Mouse (Mus musculus) forebrain, embryonic 14.5 days (tissue): ENCODE results near the gene Olfr1312. TPM values are rescaled to one million over a fixed set of nuclear protein-coding genes. Genes with fewer than 3 reads are reported as not detected.
"Not testable (repeated sequence)": the region's sequence is repeated elsewhere in the genome, so short reads cannot be mapped to it uniquely, and the experiment has no call there.

Source experiments
- ATAC-seq: fragments of 200-750 bp; cut with Nextera tagmentation; 2 replicates; pipeline ENCODE4 v1.8.0; 2017; ENCODE audit warnings: mild to moderate bottlenecking, moderate library complexity
- DNase-seq: peaks from one replicate; pipeline ENCODE4 v3.0.0-alpha.2; 2015; ENCODE audit warnings: low spot score
- H3K27ac ChIP-seq: fragments of 300-500 bp; sonication (generic); 2 replicates; pipeline ENCODE4 v1.5.1; 2014; ENCODE audit warnings: low read depth, mild to moderate bottlenecking, control low read depth, low read length, moderate library complexity
- H3K27me3 ChIP-seq: fragments of 300-500 bp; sonication (generic); replicated peaks from 2 replicates; pipeline ENCODE4 v1.6.1; 2014; ENCODE audit warnings: low read length, control low read depth, mixed read lengths; ENCODE audit not compliant: control insufficient read depth, insufficient read depth
- H3K36me3 ChIP-seq: fragments of 300-500 bp; sonication (generic); 2 replicates; pipeline ENCODE4 v1.6.1; 2014; ENCODE audit warnings: low read length, control low read depth; ENCODE audit not compliant: control insufficient read depth, insufficient read depth
- H3K4me1 ChIP-seq: fragments of 300-500 bp; sonication (generic); 2 replicates; pipeline ENCODE4 v1.6.1; 2014; ENCODE audit warnings: antibody characterized with exemption, low read length, control low read depth; ENCODE audit not compliant: control insufficient read depth, insufficient read depth
- H3K4me2 ChIP-seq: fragments of 300-500 bp; sonication (generic); 2 replicates; pipeline ENCODE4 v1.6.1; 2014; ENCODE audit warnings: mild to moderate bottlenecking, control low read depth, low read length
- H3K4me3 ChIP-seq: fragments of 300-500 bp; sonication (generic); 2 replicates; pipeline ENCODE4 v1.5.1; 2014; ENCODE audit warnings: low read depth, low read length, control low read depth
- H3K9ac ChIP-seq: fragments of 300-500 bp; sonication (generic); 2 replicates; pipeline ENCODE4 v1.6.1; 2014; ENCODE audit warnings: mild to moderate bottlenecking, low read length, control low read depth, moderate library complexity
- H3K9me3 ChIP-seq: fragments of 300-500 bp; sonication (generic); replicated peaks from 2 replicates; pipeline ENCODE4 v1.6.1; 2016; ENCODE audit warnings: low read length, control low read depth, mixed read lengths; ENCODE audit not compliant: control insufficient read depth
- WGBS: fragments of 180-500 bp; shearing (Covaris S2); extraction: QIAGEN DNeasy Blood & Tissue Kit; methylation state at CpG from one replicate; pipeline ENCODE4 v1.1.7; 2014; 5-methylcytosine and 5-hydroxymethylcytosine counted together
- polyA plus RNA-seq: library from polyadenylated mRNA; unstranded; fragments of >200 nt; fragmentation: Nextera tagmentation; extraction: Ambion mirVana; gene quantifications from 2 replicates; pipeline ENCODE4 v1.2.1, GENCODE M21; 2014

Olfr1312 gene
- not detected in 2 replicates for polyA plus RNA-seq

GRCm38 (mm10) chr2:112050138-112050537 lies at the start of gene Olfr1312:
TSS of gene Olfr1312 (minus strand) at chr2:112050238.
- no peaks in the 10 kb centered on the region for H3K4me1 ChIP-seq
- H3K27ac ChIP-seq: no peak within 1 kb of the TSS
- H3K4me3 ChIP-seq: no peak within 1 kb of the TSS
- DNase-seq (no peak), ATAC-seq (no peak)
- H3K9me3 ChIP-seq: no peaks in the 10 kb centered on the region
- H3K27me3 ChIP-seq: no peaks in the 10 kb centered on the region
- WGBS: 33% methylated on average over 1 of the region's 1 CpGs
- H3K36me3 ChIP-seq: no peaks in the 10 kb centered on the region
- H3K9ac ChIP-seq: no peak within 1 kb of the TSS
- H3K4me2 ChIP-seq: no peak within 1 kb of the TSS

GRCm38 (mm10) chr2:112096681-112097080 lies 46.6 kb upstream of the Olfr1312 start, which contains the start of gene Olfr1314:
TSS of gene Olfr1314 (minus strand) at chr2:112096781.
- H3K9me3 ChIP-seq: no peaks in the 10 kb centered on the region
- H3K27ac ChIP-seq: no peak within 1 kb of the TSS
- H3K36me3 ChIP-seq: no peaks in the 10 kb centered on the region
- no peak within 1 kb of the TSS for H3K4me2 ChIP-seq
- H3K4me3 ChIP-seq: no peak within 1 kb of the TSS
- H3K9ac ChIP-seq: no peak within 1 kb of the TSS
- no peak for DNase-seq
- ATAC-seq: no peak
- no peaks in the 10 kb centered on the region for H3K27me3 ChIP-seq
- H3K4me1 ChIP-seq: no peaks in the 10 kb centered on the region

GRCm38 (mm10) chr2:112077743-112078142 lies 27.7 kb upstream of the Olfr1312 start, which contains the start of gene Olfr1313:
TSS of gene Olfr1313 (minus strand) at chr2:112077843.
- H3K27me3 ChIP-seq: no peaks in the 10 kb centered on the region
- H3K36me3 ChIP-seq: no peaks in the 10 kb centered on the region
- no peak within 1 kb of the TSS for H3K9ac ChIP-seq
- no peak for DNase-seq
- ATAC-seq: no peak
- H3K27ac ChIP-seq: no peak within 1 kb of the TSS
- no peaks in the 10 kb centered on the region for H3K4me1 ChIP-seq
- no peak within 1 kb of the TSS for H3K4me2 ChIP-seq
- H3K9me3 ChIP-seq: no peaks in the 10 kb centered on the region
- no peak within 1 kb of the TSS for H3K4me3 ChIP-seq

- not testable (repeated sequence) for H3K4me2 ChIP-seq, H3K27ac ChIP-seq
- 61% methylated on average over 6 of the region's 6 CpGs for WGBS
Measured at GRCm38 (mm10) chr2:112026971-112027370, 23.1 kb downstream of the Olfr1312 start.

GRCm38 (mm10) chr2:112024312-112024711 lies 25.7 kb downstream of the Olfr1312 start, which contains the start of gene Olfr1311:
TSS of gene Olfr1311 (minus strand) at chr2:112024412.
- no peak within 1 kb of the TSS for H3K27ac ChIP-seq
- no peak within 1 kb of the TSS for H3K4me2 ChIP-seq
- no peaks in the 10 kb centered on the region for H3K4me1 ChIP-seq
- no peak within 1 kb of the TSS for H3K4me3 ChIP-seq
- no peak for DNase-seq
- H3K36me3 ChIP-seq: no peaks in the 10 kb centered on the region
- H3K27me3 ChIP-seq: no peaks in the 10 kb centered on the region
- ATAC-seq: no peak
- WGBS: 88% methylated on average over 2 of the region's 2 CpGs
- H3K9ac ChIP-seq: no peak within 1 kb of the TSS
- no peaks in the 10 kb centered on the region for H3K9me3 ChIP-seq

More at GRCm38 (mm10) chr2:112026971-112027370, 23.1 kb downstream of the Olfr1312 start:
- H3K9me3 ChIP-seq, H3K4me3 ChIP-seq, DNase-seq, H3K9ac ChIP-seq, ATAC-seq, H3K36me3 ChIP-seq, H3K4me1 ChIP-seq, H3K27me3 ChIP-seq: not testable (repeated sequence)

GRCm38 (mm10) chr2:112014900-112015299 lies 35.1 kb downstream of the Olfr1312 start:
- Histone ChIP-seq H3K9ac (no peak overlapping the region), H3K27ac (no peak overlapping the region), H3K36me3 (no peaks in the 10 kb centered on the region), H3K9me3 (no peaks in the 10 kb centered on the region), H3K4me3 (no peak overlapping the region), H3K4me2 (no peak overlapping the region), H3K27me3 (no peaks in the 10 kb centered on the region), H3K4me1 (no peaks in the 10 kb centered on the region)
- ATAC-seq (no peak), DNase-seq (no peak)
- 87% methylated on average over 3 of the region's 3 CpGs for WGBS

GRCm38 (mm10) chr2:112012608-112013007 lies 37.4 kb downstream of the Olfr1312 start, which contains the start of gene Olfr1310:
TSS of gene Olfr1310 (minus strand) at chr2:112012708.
- Histone ChIP-seq H3K27me3 (no peaks in the 10 kb centered on the region), H3K9me3 (no peaks in the 10 kb centered on the region), H3K9ac (no peak within 1 kb of the TSS), H3K4me3 (no peak within 1 kb of the TSS), H3K4me2 (no peak within 1 kb of the TSS), H3K4me1 (no peaks in the 10 kb centered on the region), H3K27ac (no peak within 1 kb of the TSS), H3K36me3 (no peaks in the 10 kb centered on the region)
- no peak for ATAC-seq
- DNase-seq: no peak

GRCm38 (mm10) chr2:111990181-111990580 lies 59.9 kb downstream of the Olfr1312 start, which contains the start of gene Olfr1309:
TSS of gene Olfr1309 (minus strand) at chr2:111990281.
- no peak within 1 kb of the TSS for H3K4me3 ChIP-seq
- 73% methylated on average over 1 of the region's 1 CpGs for WGBS
- H3K4me1 ChIP-seq: no peaks in the 10 kb centered on the region
- no peaks in the 10 kb centered on the region for H3K36me3 ChIP-seq
- H3K9ac ChIP-seq: no peak within 1 kb of the TSS
- H3K4me2 ChIP-seq: no peak within 1 kb of the TSS
- H3K27ac ChIP-seq: no peak within 1 kb of the TSS
- no peaks in the 10 kb centered on the region for H3K9me3 ChIP-seq
- no peak for ATAC-seq
- no peaks in the 10 kb centered on the region for H3K27me3 ChIP-seq
- DNase-seq: no peak
